Mouse (Mus musculus) neutrophil, adult 5-6 weeks (primary cell): ENCODE data around the gene Efna5. TPM values are rescaled to one million over a fixed set of nuclear protein-coding genes. Genes with fewer than 3 reads are reported as not detected.

Source experiments
- ATAC-seq: fragments of 151-379, 151-347 bp; 2 replicates; pipeline ENCODE4 v1.8.0; 2017; ENCODE audit warnings: mild to moderate bottlenecking, moderate TSS enrichment; ENCODE audit not compliant: insufficient number of reproducible peaks, poor library complexity, low FRiP score, severe bottlenecking; ENCODE audit errors: extremely low read depth
- total RNA-seq: library from RNA; stranded (forward); fragments of 200-1000 nt; gene quantifications from 2 replicates; pipeline ENCODE4 v1.2.3, GENCODE M21; 2017

Efna5 gene
- total RNA-seq, 1 experiment from 2014 or later = not detected

DNA sequence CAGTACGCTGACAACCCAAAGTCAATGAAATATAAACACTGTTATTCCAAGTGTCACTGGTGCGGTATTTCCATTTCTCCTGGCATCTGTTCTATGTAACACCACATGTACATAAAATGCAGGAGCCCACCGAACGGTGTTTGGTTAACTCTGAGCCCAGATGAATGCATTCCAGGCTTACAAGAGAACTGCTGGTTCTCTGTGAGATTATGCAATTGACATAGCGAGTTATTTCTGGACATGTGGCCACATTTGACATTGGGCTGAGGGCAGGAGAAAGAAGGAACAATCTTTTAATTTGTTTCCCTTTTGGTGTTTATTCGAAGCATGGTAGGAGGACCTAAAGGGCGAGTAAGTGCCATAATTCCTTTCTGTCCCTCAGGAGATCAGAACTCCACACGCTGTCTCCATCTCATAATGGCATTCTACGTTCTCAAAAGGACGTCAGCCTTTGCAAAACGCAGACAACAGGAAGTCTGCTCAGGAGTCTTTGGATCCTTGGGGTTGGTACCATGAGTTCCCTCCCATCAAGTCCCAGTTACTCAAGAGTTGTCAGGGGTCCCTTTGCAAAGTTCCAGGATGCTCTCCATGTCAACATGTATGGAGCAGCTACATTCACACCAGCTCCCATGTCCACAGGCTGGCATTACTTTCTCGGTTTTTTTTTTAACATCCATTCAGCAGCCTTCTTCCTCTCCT is 238.5 kb downstream of the Efna5 start:
- no peak for ATAC-seq

DNA sequence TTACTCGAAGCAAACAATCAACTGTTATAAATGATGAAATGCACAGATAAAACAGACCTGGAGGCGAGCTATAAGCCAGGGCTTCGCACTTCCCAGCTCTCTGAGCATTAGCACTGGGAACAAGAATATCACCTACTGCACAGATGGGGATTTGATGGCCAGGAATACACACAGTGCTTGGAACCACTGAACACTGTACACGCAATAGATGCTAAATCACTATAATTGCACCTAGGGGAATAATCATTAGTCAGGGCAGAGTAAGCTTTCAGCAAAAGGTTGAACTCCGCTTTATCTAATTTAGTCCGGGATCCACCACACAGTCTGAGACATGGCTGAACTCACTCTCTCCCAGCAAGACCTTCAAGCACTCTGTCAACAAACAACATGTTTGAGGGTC is 240.5 kb downstream of the Efna5 start:
- no peak for ATAC-seq

DNA sequence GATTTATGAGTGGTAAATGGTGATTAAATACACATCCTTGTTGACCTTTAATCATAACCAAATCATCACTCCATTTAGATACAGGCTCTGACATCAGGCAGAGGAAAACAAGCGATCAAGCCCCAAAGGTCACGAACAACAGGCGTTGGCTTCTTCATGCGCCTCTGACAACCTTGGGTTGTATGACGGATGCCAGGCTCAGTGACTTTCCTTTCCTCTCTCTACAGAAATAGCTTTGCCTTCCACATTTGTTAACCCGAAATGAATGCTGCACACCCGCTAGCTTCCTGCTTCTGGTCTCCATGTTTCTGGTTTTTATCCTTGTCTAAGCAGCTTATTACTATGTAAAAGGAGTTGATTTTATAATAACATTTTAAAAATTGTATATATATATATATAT is 244.2 kb downstream of the Efna5 start:
- no peak for ATAC-seq

DNA sequence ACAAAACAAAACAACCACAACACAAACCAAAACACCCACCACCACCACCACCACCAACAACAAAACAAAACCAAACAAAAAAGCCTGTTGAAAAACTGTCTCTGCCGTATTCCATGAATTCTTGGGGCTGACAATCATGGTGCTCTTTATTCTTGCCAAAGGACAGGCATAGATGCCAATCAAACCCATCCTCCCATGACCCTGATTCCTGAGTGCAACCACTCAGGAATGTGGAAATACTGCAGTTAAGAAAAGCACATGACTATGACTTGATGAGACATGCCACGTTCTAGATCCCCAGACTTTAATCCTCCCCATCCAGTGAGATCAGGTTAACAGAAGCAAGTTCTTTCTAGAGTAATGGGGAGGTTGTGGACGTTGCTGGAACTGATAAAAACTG is 246.2 kb downstream of the Efna5 start:
- no peak for ATAC-seq

DNA sequence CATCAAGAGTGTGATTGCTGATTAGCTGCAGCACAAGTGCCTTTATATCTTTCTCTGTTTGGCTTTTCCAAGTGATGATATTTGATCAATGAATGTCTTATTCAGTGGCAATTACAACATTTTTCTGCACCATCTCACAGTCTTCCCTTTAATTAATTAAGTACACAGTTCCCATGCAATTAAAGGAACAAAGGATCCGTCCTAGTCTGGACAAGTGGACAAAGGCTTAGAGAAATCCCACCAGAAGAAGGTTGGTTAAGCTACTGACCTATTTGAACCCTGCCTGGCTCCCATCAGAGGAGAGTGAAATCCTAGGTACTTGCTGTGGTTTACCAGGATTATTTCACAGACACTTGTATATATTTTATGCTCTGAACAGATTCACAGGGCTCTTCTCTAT is 252.6 kb downstream of the Efna5 start:
- no peak for ATAC-seq

DNA sequence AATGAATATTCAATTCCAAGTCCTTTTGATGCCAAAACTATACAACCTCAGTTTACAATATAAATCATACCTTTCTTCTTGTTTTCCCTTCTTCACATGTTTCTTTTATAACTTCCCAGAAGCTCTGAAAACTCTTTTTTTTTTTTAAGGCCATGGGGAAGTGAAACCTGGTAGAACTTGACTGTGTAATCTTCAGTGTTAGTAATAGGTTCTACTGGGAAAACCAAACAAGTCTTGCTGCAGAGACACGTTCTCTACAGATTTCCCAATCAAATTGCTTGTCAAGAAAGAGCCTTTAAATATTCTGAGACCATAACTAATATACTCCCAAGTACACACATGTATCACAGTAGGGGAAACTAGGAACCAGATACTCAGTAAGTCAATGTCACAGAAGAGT is 253.6 kb downstream of the Efna5 start:
- no peak for ATAC-seq

DNA sequence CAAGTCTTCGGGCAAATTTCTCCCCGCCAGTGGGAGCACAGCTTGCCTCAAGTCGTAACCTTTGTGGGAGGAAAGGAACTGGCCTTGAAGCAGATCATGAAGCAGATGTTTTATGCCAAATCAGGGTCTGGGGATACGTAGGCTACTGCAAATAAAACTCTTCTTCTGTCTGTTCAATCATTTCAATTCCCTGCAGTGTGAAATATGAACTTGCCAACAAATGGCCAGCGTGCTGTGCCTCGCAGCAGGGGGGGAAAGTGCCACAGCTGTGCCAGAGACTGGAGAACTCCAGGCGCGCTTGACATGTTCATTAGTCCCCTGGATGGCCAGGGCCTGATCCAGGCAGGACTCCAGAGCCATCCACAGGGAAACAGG is 255.5 kb downstream of the Efna5 start:
- ATAC-seq = no peak

DNA sequence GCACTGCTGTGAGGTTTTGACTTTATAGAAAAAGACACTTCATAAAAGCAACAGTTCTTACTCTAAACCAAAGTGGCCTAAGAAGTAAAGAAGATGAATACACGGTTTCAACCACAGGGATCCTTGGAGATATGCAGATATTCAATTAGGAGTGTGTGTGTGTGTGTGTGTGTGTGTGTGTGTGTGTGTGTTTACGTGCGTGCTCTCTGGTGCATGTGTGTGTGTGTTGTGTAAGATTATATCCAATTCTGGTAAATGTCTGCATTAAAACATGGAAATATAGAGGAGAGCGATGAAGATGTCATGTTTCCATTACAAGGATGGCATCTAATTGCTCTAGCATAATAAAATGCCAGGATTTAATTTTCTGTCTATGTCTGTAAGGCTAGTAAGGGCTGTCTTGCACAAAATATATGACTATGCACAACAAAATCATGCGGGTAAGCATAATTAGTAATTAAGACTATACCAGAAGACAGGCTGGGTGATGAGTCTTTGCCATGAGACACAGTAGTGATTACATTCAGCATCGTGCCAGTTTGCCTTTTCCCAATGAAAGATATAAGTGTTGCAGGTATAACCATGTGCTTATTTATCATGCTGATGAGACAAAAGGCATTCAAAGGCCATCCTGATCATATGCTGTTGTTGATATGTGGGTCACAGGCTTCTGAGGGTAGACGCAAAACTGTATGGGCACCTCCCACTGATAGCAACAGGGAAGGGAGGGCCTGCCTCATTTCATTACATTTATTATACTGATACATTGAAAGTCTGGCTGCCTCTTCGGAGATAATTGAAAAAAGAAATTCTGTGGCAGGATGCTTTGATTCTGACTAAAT is 256.1 kb downstream of the Efna5 start:
- ATAC-seq = no peak

DNA sequence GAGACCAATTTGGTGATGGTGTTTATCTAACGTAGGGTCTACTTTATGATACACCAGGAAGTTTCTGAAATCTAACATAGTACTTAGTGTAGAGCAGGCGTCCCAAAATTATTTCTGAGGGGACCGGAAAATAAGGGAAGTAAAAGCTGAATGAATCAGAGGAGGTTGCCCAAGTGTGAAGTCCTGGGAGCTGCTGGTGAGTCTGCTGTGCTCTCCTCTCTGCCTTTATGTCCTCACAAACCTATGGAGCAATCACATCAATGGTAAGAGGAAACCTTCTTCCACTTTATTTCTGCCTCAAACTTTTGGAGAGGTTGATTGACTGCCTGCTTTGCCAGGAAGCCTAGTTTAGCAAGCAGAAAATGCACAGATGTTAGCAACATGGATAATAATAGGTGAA is 257.9 kb downstream of the Efna5 start:
- no peak for ATAC-seq

DNA sequence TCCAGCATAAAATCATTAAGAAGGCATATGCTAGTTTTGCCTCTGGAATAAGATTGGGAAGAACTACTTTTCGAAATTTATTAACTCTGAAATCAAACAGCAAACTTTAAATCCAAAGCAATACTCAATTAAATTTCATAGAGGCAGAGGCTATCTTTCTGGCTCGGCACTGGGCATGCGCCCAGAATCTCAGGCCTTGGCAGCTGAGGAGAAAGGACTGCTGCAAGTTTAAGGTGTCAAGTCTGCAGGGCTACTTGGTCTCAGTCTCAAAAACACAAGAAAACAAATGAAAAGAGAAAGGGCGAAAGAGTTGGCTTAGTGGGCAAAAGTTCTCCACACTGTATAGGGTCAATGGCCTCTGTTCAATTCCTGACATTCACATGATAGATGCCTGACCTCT is 258.6 kb downstream of the Efna5 start:
- no peak for ATAC-seq

DNA sequence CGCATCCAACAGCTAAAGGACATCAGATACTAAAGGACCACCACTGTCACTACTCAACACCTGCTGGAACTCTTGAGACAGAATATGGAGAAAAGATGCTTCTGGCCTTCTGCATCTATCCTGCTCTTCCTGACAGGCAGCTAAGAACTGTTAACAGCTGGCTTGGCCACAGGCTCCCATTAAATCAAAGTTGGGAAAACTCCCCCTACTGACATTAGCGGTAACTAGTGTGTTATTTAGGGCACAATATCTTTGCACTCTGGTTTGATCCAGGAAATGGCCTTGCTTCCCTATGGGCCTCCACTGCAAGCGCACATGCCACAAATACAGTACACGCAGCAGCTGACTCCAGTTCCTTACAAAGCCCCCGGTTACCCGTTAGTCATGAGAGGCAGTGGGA is 266.0 kb downstream of the Efna5 start:
- no peak for ATAC-seq

DNA sequence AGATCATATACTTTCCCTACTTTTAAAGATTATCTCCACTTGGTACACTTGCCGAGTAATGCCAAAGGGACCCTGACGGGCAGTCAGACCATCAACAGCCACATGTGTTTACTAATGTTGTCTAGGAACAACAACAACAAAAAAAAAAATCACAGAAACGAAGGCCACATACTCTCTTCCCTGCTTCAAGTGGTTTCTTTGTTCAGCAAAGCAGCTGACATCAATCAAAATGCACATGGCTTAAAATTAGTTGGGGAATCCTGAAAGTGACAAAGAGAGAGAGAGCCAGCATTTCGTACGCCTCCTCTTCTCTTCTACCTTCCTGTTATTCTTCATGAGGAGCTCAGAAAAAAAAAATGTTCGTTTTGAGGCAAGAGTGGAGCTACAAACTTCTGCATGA is 266.4 kb downstream of the Efna5 start:
- ATAC-seq = no peak

DNA sequence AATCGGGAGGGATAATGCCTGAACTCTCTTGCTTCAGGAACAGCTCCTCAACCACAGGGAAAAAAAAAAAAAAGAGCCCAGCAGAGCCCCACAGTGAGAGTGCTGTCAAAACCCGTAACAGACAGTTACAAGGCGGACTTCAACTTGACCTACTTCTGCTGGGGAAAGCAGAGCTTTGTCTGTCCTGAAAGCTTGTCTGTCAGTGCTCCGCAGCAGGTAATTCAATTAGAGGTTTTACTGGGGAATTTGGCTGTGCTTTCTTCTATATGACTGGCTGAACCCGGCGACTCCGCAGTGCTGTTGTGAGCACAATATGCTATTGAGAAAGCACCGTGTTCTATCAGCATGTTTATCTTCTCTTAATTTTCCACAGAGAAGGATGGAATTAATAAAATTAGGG is 266.9 kb downstream of the Efna5 start:
- ATAC-seq = no peak

DNA sequence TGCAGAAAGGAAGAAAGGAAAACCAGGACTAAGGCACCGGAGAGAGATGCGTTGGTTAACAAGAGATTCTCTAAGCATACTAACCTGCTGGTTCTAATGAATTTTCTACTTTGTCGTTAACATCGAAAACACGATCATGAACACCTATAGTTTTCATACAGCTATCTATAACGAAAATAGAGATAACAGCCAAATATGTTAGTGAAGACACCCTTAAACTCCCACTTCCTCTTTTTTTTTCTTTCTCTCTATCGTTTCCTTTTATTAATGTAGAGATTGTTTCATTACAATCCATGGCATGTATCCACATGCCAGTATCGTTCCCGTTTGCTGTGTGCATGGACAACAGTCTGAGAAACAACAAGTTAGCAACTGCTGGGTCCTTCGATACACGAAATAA is 267.9 kb downstream of the Efna5 start:
- no peak for ATAC-seq

DNA sequence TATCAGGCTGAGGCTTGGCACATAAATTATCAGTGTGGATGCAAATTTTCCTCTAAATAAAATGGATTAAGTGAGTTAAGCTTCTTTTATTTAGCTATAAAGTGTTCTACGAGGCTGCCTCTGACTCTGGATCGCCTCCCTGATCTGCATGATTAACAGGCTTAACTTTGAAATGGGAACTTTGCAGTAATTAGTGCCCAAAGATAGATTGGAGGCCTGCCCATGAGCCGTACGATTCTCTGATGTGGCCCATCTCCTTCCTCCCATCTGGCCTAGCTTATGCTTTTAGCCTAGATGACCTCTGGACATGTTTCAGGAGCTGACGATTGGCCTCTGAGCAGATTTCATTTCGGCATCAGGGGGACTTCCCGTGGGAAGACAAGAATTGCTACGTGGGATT is 273.0 kb downstream of the Efna5 start:
- no peak for ATAC-seq

DNA sequence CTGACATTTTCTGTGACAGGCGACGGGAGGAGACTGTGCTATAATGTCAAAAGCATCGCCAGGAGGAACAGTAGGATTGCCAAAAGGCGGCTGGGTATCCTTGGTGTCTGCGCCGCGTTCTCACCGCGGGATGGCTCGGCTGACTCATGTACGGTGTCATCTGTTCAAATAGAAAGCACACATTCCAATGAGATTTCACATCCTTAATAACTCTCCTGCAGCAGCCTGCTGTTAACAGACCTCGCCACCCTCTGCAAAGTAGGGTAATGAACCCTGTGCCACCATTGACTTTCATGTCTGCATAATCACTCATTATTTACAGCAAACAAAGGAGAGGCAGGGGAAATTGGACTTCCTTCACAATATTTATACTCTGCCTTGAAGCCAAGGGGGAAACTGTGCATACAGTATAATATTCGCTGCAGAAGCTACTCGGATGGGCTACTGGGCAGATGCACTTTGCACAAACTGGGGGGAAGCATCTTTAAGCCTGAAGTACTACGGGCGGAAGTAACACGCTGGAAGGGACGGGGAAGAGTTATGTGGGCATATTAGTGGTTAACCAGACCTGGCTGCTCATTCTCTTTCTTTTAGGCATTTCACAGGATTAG is 273.7 kb downstream of the Efna5 start:
- ATAC-seq = no peak

DNA sequence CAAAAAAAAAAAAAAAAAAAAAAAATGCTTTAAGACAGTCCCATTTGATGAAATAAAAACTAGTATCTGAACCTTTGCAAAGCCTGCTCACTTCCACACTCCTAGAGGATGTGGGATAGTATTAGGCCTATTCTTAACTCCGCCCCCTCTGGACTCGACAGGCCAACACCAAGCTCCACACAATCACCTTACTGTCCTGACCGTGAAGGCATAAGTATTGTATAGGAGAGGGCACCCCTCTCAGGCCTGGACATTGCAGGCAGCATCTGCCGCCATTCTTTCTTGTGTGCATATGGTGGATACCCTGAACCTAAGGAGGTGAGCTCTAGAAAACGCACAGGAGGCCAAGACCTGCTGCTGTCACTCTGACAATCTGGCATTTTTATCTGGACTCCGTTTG is 274.4 kb downstream of the Efna5 start:
- ATAC-seq = no peak

DNA sequence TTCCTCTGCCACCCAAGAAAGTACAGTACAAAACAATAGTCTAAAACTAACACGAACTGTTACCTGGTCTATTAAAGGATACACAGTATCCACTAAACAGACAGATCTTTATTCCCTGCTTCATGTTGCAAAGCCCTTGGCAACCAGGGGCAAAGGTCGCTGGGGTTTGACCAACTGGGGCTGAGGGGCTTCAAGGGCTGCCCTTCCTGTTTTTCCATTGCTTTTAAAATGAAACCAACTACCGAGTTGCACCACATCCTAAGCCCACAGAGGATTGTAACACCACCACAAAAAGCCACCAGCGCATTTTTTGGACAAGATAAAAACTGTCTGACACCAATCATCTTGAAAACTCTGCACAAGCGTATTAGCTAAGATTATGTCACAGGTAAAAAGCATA is 276.8 kb downstream of the Efna5 start:
- ATAC-seq = no peak

DNA sequence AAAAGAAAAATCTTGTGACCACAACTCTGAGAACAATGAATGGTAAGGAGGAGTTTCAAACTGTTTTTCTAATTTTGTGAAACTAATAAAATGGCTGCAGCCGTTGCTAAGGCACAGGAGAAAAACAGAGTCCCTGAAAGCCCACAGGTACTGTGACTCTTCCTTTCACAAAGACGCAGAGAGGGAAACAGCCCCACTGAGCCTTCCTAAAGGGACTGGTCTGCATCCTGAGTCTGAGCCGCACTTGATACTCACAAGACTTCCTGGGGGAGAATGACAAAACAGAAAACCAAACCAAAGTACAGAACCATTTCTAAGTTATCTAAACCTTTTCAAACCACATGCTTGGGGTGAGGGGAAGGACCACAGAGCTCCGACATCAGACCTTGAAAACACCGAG is 277.5 kb downstream of the Efna5 start:
- ATAC-seq = no peak

DNA sequence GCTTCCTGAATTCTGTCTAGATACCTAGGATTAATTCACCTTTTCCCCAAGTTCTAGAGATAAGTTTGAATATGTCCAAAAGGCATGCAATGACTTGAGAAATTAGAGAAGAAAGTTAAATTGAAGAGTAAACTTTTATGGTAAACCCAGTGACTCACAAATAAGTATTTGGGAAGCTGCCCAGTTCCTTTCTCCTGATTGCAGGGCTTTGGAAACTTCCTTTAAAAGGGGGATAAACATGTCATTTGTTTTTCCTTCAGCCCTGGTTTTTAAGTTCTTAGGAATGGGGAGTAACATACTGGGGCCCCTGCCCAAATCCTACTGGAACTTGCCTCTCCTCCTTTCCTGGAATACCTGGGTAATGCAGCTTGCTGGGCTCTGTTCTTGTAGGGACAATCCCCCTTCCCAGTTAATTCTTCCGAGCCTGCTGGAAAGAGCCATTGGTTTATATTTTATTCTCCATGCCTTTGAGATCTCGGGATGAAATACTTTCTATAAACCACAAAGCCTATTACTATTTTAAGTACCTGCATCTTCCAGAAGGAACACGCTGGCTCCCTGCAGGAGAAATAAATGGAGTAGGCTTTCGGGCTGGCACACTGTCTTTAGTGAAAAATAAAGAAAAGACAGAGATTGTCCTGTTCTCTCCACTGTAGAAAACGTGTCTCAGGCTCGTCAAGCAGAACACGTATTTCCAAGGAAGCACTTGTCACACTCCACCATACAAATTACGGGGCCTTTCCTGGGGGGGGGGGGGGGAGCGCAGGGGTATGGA is 282.2 kb downstream of the Efna5 start:
- ATAC-seq = no peak
